Mouse (Mus musculus): ENCODE results near the gene Gm21992. TPM values are rescaled to one million over a fixed set of nuclear protein-coding genes. Genes with fewer than 3 reads are reported as not detected.
A peak's percentile ranks its signal among the peaks of the same experiment; 100 is the strongest.

Gm21992 gene
- polyA plus RNA-seq, 1 experiment: 28.7 TPM

GRCm38 (mm10) chr19:4811909-4812242, 464 bp upstream of the Gm21992 start:
- TF ChIP-seq POLR2A (IDR thresholded peaks at IDR 0.05; ENCODE audit: borderline replicate concordance, extremely low read depth, insufficient read depth, insufficient read length, poor library complexity, severe bottlenecking) (no peak), CTCF (IDR thresholded peaks at IDR 0.05; ENCODE audit: borderline replicate concordance, extremely low read depth, insufficient read depth, insufficient read length) (no peak)
- no peak for DNase-seq (ENCODE audit: low read depth)

- no peak for TF ChIP-seq POLR2A (IDR thresholded peaks at IDR 0.05; ENCODE audit: borderline replicate concordance, extremely low read depth, insufficient read depth, insufficient read length, poor library complexity, severe bottlenecking)
- no peak for TF ChIP-seq CTCF (IDR thresholded peaks at IDR 0.05; ENCODE audit: borderline replicate concordance, extremely low read depth, insufficient read depth, insufficient read length)
- no peak for DNase-seq (ENCODE audit: low read depth)
Measured at GRCm38 (mm10) chr19:4810746-4811062, 708 bp downstream of the Gm21992 start.

- TF ChIP-seq POLR2A (IDR thresholded peaks at IDR 0.05; ENCODE audit: borderline replicate concordance, extremely low read depth, insufficient read depth, insufficient read length, poor library complexity, severe bottlenecking): no peak
- peak; percentile 44 for DNase-seq (ENCODE audit: low read depth)
Measured at GRCm38 (mm10) chr19:4810309-4810708, 1.1 kb downstream of the Gm21992 start.

- TF ChIP-seq POLR2A (IDR thresholded peaks at IDR 0.05; ENCODE audit: borderline replicate concordance, extremely low read depth, insufficient read depth, insufficient read length, poor library complexity, severe bottlenecking) (no peak), CTCF (IDR thresholded peaks at IDR 0.05; ENCODE audit: borderline replicate concordance, extremely low read depth, insufficient read depth, insufficient read length) (no peak)
- no peak for DNase-seq (ENCODE audit: low read depth)
Measured at GRCm38 (mm10) chr19:4803283-4803682, 8.1 kb downstream of the Gm21992 start.

GRCm38 (mm10) chr19:4802691-4803091, 8.7 kb downstream of the Gm21992 start:
- TF ChIP-seq POLR2A (IDR thresholded peaks at IDR 0.05; ENCODE audit: borderline replicate concordance, extremely low read depth, insufficient read depth, insufficient read length, poor library complexity, severe bottlenecking) (no peak), CTCF (IDR thresholded peaks at IDR 0.05; ENCODE audit: borderline replicate concordance, extremely low read depth, insufficient read depth, insufficient read length) (no peak)
- no peak for DNase-seq (ENCODE audit: low read depth)

- TF ChIP-seq POLR2A (IDR thresholded peaks at IDR 0.05; ENCODE audit: borderline replicate concordance, extremely low read depth, insufficient read depth, insufficient read length, poor library complexity, severe bottlenecking): no peak
- no peak for TF ChIP-seq CTCF (IDR thresholded peaks at IDR 0.05; ENCODE audit: borderline replicate concordance, extremely low read depth, insufficient read depth, insufficient read length)
- no peak for DNase-seq (ENCODE audit: low read depth)
Measured at GRCm38 (mm10) chr19:4799083-4799482, 12.3 kb downstream of the Gm21992 start.

- DNase-seq (ENCODE audit: low read depth): no peak
- TF ChIP-seq POLR2A (IDR thresholded peaks at IDR 0.05; ENCODE audit: borderline replicate concordance, extremely low read depth, insufficient read depth, insufficient read length, poor library complexity, severe bottlenecking): no peak
- no peak for TF ChIP-seq CTCF (IDR thresholded peaks at IDR 0.05; ENCODE audit: borderline replicate concordance, extremely low read depth, insufficient read depth, insufficient read length)
Measured at GRCm38 (mm10) chr19:4797846-4798245, 13.6 kb downstream of the Gm21992 start.

- DNase-seq (ENCODE audit: low read depth): no peak
- TF ChIP-seq POLR2A (IDR thresholded peaks at IDR 0.05; ENCODE audit: borderline replicate concordance, extremely low read depth, insufficient read depth, insufficient read length, poor library complexity, severe bottlenecking) (no peak), CTCF (IDR thresholded peaks at IDR 0.05; ENCODE audit: borderline replicate concordance, extremely low read depth, insufficient read depth, insufficient read length) (no peak)
Measured at GRCm38 (mm10) chr19:4795929-4796328, 15.5 kb downstream of the Gm21992 start.

GRCm38 (mm10) chr19:4793831-4794422, 17.5 kb downstream of the Gm21992 start, which contains the start of gene Rbm4:
Gene Rbm4 (minus strand): TSS chr19:4793901.
- DNase-seq (ENCODE audit: low read depth): peak; percentile 100
- no peak for TF ChIP-seq CTCF (IDR thresholded peaks at IDR 0.05; ENCODE audit: borderline replicate concordance, extremely low read depth, insufficient read depth, insufficient read length)
- no peak; the same call in 1 of the 2 replicates for TF ChIP-seq POLR2A (IDR thresholded peaks at IDR 0.05; ENCODE audit: borderline replicate concordance, extremely low read depth, insufficient read depth, insufficient read length, poor library complexity, severe bottlenecking)

GRCm38 (mm10) chr19:4793281-4793830, 18.1 kb downstream of the Gm21992 start:
- TF ChIP-seq CTCF (IDR thresholded peaks at IDR 0.05; ENCODE audit: borderline replicate concordance, extremely low read depth, insufficient read depth, insufficient read length): no peak
- TF ChIP-seq POLR2A (IDR thresholded peaks at IDR 0.05; ENCODE audit: borderline replicate concordance, extremely low read depth, insufficient read depth, insufficient read length, poor library complexity, severe bottlenecking): no peak
- no peak for DNase-seq (ENCODE audit: low read depth)

GRCm38 (mm10) chr19:4786313-4786712, 25.1 kb downstream of the Gm21992 start:
- DNase-seq (ENCODE audit: low read depth): no peak
- no peak for TF ChIP-seq POLR2A (IDR thresholded peaks at IDR 0.05; ENCODE audit: borderline replicate concordance, extremely low read depth, insufficient read depth, insufficient read length, poor library complexity, severe bottlenecking)
- TF ChIP-seq CTCF (IDR thresholded peaks at IDR 0.05; ENCODE audit: borderline replicate concordance, extremely low read depth, insufficient read depth, insufficient read length): no peak

GRCm38 (mm10) chr19:4785206-4785605, 26.2 kb downstream of the Gm21992 start:
- DNase-seq (ENCODE audit: low read depth): no peak

More at GRCm38 (mm10) chr19:4785206-4785605, 26.2 kb downstream of the Gm21992 start:
- TF ChIP-seq CTCF (IDR thresholded peaks at IDR 0.05; ENCODE audit: borderline replicate concordance, extremely low read depth, insufficient read depth, insufficient read length): no peak
- TF ChIP-seq POLR2A (IDR thresholded peaks at IDR 0.05; ENCODE audit: borderline replicate concordance, extremely low read depth, insufficient read depth, insufficient read length, poor library complexity, severe bottlenecking): no peak

Measured in brain, embryonic 14.5 days (tissue).